Mouse (Mus musculus) granulocyte monocyte progenitor cell, adult 5-6 weeks (primary cell): ENCODE data around the gene Atp5h. TPM values are rescaled to one million over a fixed set of nuclear protein-coding genes. Genes with fewer than 3 reads are reported as not detected.
A peak's percentile ranks its signal among the peaks of the same experiment; 100 is the strongest.
"Not testable (repeated sequence)": the region's sequence is repeated elsewhere in the genome, so short reads cannot be mapped to it uniquely, and the experiment has no call there.

ENCODE experiments used
- ATAC-seq: replicated peaks from 2 replicates; pipeline ENCODE4 v1.8.0; 2016; ENCODE audit warnings: mild to moderate bottlenecking, moderate TSS enrichment, inconsistent platforms; ENCODE audit not compliant: poor library complexity, severe bottlenecking
- total RNA-seq, 2 experiments: library from RNA; stranded (forward) in 1 of 2; stranded (reverse) in 1 of 2; fragments of 200-712, 200-1000 nt in 1 of 2; fragments of >200 nt in 1 of 2; fragmentation: Nextera tagmentation in 1 of 2; gene quantifications; 2 replicates each; pipeline ENCODE4 v1.2.3; 2014 to 2017

Atp5h gene
- total RNA-seq (2014; fragmentation: Nextera tagmentation) (783 and 971 TPM in 2 replicates), total RNA-seq (2017) (804 and 885 TPM in 2 replicates)

DNA sequence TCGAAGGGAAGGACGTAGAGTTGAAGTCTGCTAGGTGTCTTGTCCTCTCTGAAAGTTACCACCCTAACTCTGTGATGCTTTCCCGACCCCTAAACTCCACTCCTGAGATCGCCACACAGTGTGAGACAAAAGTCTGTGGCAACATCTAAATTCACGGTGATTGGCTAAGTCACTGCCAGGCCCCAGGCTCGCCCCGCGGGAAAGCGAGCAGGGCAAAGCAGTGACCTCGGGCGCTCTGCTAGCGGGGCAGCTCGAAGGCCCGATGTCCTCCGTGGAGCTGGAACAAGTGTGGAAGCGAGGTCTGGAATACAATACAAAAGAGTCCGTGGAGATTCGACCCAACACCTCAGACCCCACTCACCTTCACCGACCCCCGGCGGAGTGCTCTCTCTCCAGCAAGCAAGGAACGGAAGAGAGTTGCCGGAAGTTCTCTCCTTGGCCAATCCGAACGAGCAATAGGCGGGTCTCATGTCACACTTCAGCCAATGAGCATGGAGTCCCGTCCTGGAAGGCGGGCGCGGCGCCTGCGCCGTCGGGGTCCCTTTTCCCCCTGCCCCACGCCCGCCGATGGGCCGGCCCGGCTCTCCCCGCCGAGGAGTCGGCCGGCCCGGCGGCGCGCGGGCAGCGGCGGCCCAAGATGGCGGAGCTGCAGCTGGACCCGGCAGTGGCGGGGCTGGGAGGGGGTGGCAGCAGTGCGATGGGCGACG is at the start of gene Atp5h, which contains the start of gene Kctd2:
TSS of gene Atp5h (minus strand) at position 432 of the 707 bp plus-strand sequence.
TSS of gene Kctd2 (plus strand) at position 598 of the 707 bp plus-strand sequence.
- ATAC-seq: peak; percentile 97

- ATAC-seq: no peak
Measured at GRCm38 (mm10) chr11:115467217-115467618, 47.5 kb upstream of the Atp5h start.

- no peak for ATAC-seq
Measured at GRCm38 (mm10) chr11:115464851-115465250, 45.1 kb upstream of the Atp5h start.

GRCm38 (mm10) chr11:115463397-115463796 is 43.6 kb upstream of the Atp5h start:
- ATAC-seq: no peak

DNA sequence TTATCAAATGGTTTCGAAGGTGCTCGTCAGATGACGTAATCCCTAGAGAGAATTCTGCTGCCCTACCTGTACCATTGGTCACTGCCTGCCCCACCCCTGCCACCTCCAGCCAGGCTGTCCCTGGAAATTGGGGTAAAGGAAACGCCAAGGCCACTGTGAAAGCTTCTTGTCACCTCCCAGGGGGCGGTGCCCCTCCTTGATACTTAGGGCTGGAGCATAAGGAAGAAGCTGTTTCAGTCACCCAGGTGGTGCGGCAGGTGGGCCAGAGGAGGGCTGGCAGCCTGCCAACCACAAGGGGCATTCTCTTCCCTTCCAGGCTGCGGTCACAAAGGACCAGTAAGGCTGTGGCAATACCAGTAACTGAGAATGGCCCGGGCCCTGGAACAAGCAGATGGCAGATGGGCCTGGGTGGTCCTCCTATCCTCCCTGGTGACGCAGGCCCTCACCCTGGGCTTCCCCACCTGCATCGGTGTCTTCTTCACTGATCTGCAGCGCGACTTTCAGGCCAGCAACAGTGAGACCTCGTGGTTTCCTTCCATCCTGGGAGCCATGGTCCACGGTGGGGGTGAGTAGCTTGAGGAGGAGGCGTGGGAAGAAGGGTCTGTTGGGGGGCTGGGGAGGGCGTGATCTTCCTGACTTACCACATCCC is 42.6 kb upstream of the Atp5h start, which contains the start of gene Slc16a5:
TSS of gene Slc16a5 (plus strand) at position 232 of the 649 bp plus-strand sequence.
- no peak for ATAC-seq

GRCm38 (mm10) chr11:115461846-115462242 is 42.1 kb upstream of the Atp5h start:
- ATAC-seq: no peak

GRCm38 (mm10) chr11:115460976-115461375 is 41.2 kb upstream of the Atp5h start:
- ATAC-seq: no peak

GRCm38 (mm10) chr11:115457405-115457804 is 37.6 kb upstream of the Atp5h start:
- no peak for ATAC-seq

DNA sequence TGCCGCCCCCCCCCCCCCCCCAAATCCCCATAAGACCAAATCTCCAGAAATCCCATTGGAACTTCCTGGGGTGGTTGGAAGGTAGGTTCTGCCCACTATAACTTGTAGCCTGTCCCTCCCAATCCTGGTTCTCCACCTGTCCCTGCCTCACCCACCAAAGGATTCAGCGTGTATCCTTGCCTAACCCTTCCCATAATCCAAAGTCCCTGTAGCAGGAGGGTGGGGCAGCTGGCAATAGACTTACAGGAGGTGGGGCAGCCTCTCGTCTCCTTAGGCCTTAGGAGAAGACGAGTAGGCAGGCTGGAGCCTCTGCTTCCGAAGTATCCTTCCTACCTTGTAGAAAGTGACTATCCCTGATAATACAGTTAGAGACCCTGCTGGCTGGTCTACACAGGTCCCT is 36.4 kb upstream of the Atp5h start:
- ATAC-seq: no peak

DNA sequence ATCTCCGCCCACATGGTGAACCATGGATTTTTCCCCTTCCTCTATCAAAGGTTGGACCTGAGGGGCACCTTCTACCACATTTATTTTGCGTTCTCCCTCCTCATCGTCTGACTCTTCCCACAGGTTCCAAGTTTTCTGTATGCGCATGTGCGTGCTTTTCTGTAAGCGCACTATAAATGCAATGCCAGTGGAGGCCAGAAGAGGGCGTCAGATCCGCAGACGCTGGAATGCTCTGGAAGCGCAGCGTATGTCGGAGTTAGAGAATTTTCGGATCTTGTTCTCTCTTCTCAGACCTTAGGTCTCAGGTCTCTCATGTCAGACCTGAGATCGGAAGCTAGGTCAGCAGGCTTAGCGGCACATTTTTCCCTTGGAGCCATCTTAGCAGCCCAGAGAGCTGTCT is 35.9 kb upstream of the Atp5h start:
- no peak for ATAC-seq

DNA sequence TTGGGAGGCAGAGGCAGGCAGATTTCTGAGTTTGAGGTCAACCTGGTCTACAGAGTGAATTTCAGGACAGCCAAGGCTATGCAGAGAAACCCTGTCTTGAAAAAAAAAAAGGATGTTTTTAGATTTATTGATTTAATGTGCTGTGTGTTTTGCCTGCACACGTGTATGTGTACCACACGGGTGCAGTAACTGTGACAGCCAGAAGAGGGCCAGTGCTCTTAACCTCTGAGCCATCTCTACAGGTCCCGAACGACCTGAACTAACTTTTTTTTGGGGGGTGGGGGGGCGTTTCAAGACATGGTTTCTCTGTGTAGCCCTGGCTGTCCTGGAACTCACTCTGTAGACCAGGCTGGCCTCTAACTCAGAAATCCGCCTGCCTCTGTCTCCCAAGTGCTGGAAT is 35.1 kb upstream of the Atp5h start:
- ATAC-seq: not testable (repeated sequence)

GRCm38 (mm10) chr11:115453306-115453705 is 33.5 kb upstream of the Atp5h start:
- no peak for ATAC-seq

DNA sequence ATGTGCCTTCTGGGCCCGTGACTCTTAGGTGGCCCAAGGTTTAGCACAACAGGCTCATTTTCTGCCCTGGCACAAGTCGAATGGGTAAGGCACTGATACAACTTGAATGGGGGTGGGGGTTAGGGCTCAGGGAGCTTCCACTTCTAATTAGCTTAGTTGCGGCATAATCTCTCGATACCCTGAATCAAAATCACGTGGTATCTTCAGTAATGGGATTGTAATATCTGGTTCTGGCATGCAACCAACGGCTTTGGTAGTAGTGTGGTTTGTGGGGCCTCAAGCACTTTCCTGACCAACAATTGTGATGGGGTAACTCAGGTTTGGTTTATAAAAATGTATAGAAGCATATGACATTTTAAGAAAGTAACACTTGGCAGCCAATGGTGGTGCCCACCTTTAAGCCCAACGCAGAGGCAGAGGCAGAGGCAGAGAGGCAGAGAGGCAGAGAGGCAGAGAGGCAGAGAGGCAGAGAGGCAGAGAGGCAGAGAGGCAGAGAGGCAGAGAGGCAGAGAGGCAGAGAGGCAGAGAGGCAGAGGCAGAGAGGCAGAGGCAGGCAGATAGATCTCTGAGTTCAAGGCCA is 32.6 kb upstream of the Atp5h start:
- peak; percentile 22; the same call in 1 of the 2 replicates for ATAC-seq

DNA sequence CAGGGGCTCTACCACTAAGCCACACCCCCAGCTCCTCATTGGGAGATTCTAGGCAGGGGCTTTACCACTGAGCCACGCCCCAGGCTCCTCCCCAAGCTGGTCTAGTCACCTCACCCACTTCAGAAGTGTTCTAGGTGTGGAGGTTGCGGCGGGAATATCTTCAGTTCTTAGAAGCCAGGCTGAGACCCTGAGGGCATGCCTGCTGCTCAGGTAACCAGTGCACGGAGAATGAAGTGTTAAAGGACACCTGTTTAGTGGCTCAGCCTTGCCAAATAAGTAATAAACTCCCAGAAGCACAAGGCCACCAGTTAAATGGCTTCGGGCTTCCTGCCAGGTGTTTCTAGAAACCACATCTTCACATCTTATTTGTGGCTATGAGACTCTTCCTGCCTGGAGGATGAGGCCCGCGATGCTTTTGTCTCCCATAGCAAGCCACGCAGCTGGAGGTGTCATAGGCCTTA is 32.0 kb upstream of the Atp5h start:
- ATAC-seq: peak; percentile 12

- no peak for ATAC-seq
Measured at GRCm38 (mm10) chr11:115450176-115450575, 30.4 kb upstream of the Atp5h start.

DNA sequence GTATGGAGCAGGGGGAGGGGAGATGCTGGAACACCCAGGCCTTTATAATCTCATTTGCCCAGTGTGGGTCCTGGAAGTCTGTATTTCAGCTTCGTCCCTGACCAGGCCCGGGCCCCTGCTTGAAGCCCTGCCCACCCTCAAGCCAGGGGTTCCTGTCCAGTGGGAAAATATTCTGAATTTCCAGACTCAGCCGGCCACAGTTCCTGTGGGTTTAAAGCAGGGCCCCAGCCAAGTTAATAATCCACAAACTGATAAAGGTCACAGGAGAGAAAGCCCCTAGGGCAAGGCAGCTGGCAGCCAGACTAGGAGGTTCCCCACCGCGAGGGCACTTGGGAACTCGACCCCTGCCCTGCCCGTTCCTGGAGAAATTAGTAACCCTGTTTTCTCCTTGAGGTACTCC is 29.2 kb upstream of the Atp5h start:
- ATAC-seq: no peak

DNA sequence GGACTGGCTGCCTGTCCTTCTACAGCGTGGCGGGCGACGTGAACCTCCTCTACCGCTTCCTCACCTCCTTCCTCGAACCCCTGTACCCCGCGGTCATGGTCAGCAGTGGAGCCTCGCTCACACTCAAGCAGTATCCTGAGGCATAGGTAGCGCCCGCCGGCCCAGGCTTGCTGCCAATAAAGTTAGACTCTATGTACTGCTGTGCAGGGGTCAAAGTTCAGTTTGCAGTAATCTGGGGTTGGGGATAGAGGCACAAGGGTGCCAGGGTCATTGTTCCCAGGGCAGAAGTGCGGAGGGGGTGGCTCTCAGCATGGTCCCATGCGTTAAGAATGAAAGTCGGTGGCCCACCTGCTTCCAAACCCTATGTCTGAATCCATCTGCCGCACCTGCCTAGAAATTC is 28.3 kb upstream of the Atp5h start:
- no peak for ATAC-seq

- no peak for ATAC-seq
Measured at GRCm38 (mm10) chr11:115447321-115447885, 27.6 kb upstream of the Atp5h start.

DNA sequence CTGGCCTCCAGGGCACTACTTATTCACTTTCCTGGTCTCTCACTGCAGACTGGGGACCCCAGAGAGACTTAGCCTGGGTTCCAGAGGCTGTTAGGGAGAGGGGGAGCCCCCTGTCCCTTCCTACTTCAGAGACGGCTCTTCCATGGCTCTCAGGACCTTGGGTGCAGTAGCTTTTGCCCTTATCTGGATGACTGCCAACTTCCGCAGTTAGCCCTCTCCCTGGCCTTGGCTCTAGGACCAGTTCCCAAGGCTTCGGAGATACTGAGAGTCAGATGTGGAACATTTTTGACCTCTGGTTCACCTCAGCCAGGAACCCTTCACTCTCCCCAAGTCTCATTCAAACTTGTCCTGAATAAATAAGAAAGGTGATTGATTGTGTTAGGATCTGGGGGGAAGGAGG is 27.1 kb upstream of the Atp5h start:
- ATAC-seq: no peak

DNA sequence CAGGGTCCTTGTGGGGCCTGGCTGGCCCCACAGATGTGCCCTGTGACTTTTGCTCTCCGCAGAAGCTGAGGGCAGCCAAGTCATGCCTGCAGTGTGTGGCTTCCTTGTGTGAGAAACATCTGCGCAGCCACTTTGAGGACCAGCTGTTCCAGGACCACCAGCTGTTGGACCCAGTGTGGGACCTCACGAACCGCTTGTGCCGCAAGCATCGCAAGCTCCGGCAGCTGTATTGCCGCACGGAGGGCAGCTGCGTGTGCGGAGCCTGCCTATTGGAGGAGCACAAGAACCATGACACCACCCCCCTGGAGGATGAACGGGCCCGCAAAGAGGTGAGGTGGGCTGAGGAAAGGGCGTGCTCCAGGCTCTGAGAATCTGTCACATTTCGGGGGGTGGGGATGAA is 21.7 kb upstream of the Atp5h start:
- no peak for ATAC-seq
